9 mouse cellular contexts compared by ENCODE assay signal in genomic region chr10:127677591-127678336, GRCm38 (mm10). TPM values are rescaled to one million over a fixed set of nuclear protein-coding genes. Genes with fewer than 3 reads are reported as not detected.
DNase-seq lines count a peak whose midpoint lies in the region; ATAC-seq and TF ChIP-seq lines count a peak whose summit lies in the region.
"Had no signal": no experiment of that assay in that cellular context is flagged by ENCODE, and none has a peak within 500 bp of the region (broad histone marks: within the 10 kb centered on the region; RNA-seq: fewer than 3 reads in every experiment).

No protein-coding gene starts in this region.

- ATAC-seq in neural tube, embryonic 11.5 days (ENCODE audit: insufficient read depth, low FRiP score, low TSS enrichment) = no peak; the same call in 1 of the 2 replicates
- ATAC-seq in forebrain, postnatal 0 days = no peak
- peak; percentile 48; the same call in 1 of the 2 replicates for ATAC-seq in intestine, embryonic 15.5 days
- no peak for ATAC-seq in midbrain, postnatal 0 days (ENCODE audit: low FRiP score)

- no peaks in the 10 kb centered on the region for H3K9me3 ChIP-seq in neural tube, embryonic 11.5 days (ENCODE audit: control insufficient read depth, low read length)
- no peaks in the 10 kb centered on the region for H3K9me3 ChIP-seq in forebrain, postnatal 0 days (ENCODE audit: low read length)
- no peaks in the 10 kb centered on the region for H3K9me3 ChIP-seq in intestine, embryonic 15.5 days
- H3K9me3 ChIP-seq in midbrain, postnatal 0 days (ENCODE audit: low read length) = no peaks in the 10 kb centered on the region

- H3K27me3 ChIP-seq in neural tube, embryonic 11.5 days (ENCODE audit: control insufficient read depth, insufficient read depth, low read length) = no peaks in the 10 kb centered on the region
- no peaks in the 10 kb centered on the region for H3K27me3 ChIP-seq in cerebellum, adult 2 months (ENCODE audit: control insufficient read depth, insufficient read depth, low read length)
- no peaks in the 10 kb centered on the region for H3K27me3 ChIP-seq in forebrain, postnatal 0 days (ENCODE audit: insufficient read depth, low read length)
- no peaks in the 10 kb centered on the region for H3K27me3 ChIP-seq in intestine, embryonic 15.5 days (replicated peaks)
- no peaks in the 10 kb centered on the region for H3K27me3 ChIP-seq in liver, adult 2 months (ENCODE audit: control insufficient read depth, insufficient read depth, low read length)
- H3K27me3 ChIP-seq in midbrain, postnatal 0 days (ENCODE audit: insufficient read depth, low read length) = no peaks in the 10 kb centered on the region

- H3K9ac ChIP-seq in neural tube, embryonic 11.5 days (ENCODE audit: low read length) = peak overlapping the region; percentile 77
- H3K9ac ChIP-seq in forebrain, postnatal 0 days = peak overlapping the region; percentile 58; the same call in 1 of the 2 replicates
- H3K9ac ChIP-seq in intestine, embryonic 15.5 days = peak overlapping the region; percentile 70
- peak overlapping the region; percentile 81; the same call in 1 of the 2 replicates for H3K9ac ChIP-seq in liver, adult 2 months (ENCODE audit: low read depth, low read length)
- H3K9ac ChIP-seq in midbrain, postnatal 0 days (replicated peaks; ENCODE audit: low read length, poor library complexity, severe bottlenecking) = peak overlapping the region; percentile 71

- no peak for TF ChIP-seq POLR2A in cerebellum, adult 2 months (IDR thresholded peaks at IDR 0.05; ENCODE audit: borderline replicate concordance, insufficient read depth, low read length)
- no peak for TF ChIP-seq POLR2A in liver, adult 2 months (IDR thresholded peaks at IDR 0.05; ENCODE audit: extremely low read depth, insufficient read depth, low read length)

- no peaks in the 10 kb centered on the region; the same call in 1 of the 2 replicates for H3K4me1 ChIP-seq in neural tube, embryonic 11.5 days (ENCODE audit: control insufficient read depth, insufficient read depth, low read length)
- H3K4me1 ChIP-seq in cerebellum, adult 2 months (ENCODE audit: control insufficient read depth, insufficient read depth, low read length) = no peaks in the 10 kb centered on the region
- 0 out of 2 replicates have a peak, but pooled peaks cover 5% of the 10 kb centered on the region for H3K4me1 ChIP-seq in forebrain, postnatal 0 days (ENCODE audit: insufficient read depth)
- H3K4me1 ChIP-seq in intestine, embryonic 15.5 days (replicated peaks) = peaks cover 10% of the 10 kb centered on the region
- H3K4me1 ChIP-seq in liver, adult 2 months (ENCODE audit: control insufficient read depth, insufficient read depth, low read length) = peaks cover 7% of the 10 kb centered on the region
- 0 out of 2 replicates have a peak, but pooled peaks cover 4% of the 10 kb centered on the region for H3K4me1 ChIP-seq in midbrain, postnatal 0 days (ENCODE audit: insufficient read depth, low read length)

- peak; percentile 70 for DNase-seq in neural tube, embryonic 11.5 days (ENCODE audit: low spot score)
- DNase-seq in neural tube, embryonic 10.5 days (ENCODE audit: extremely low spot score, low spot score) = no peak
- peak in 1 of 2 experiments; percentile 70 for DNase-seq in cerebellum, adult 2 months
- DNase-seq in forebrain, postnatal 0 days = peak; percentile 74
- DNase-seq in liver, adult 2 months (ENCODE audit: extremely low read depth, low read depth, low spot score) = peak; percentile 76
- DNase-seq in midbrain, postnatal 0 days (ENCODE audit: low spot score) = peak; percentile 93
- peak; percentile 47 for DNase-seq in testis, postnatal 14 days (ENCODE audit: low spot score)

- H3K4me3 ChIP-seq in neural tube, embryonic 11.5 days (ENCODE audit: low read depth, low read length) = peak overlapping the region; percentile 77
- peak overlapping the region; percentile 54 for H3K4me3 ChIP-seq in cerebellum, adult 2 months (replicated peaks; ENCODE audit: insufficient read depth, low read depth, low read length)
- peak overlapping the region; percentile 78 for H3K4me3 ChIP-seq in forebrain, postnatal 0 days (ENCODE audit: low read depth, low read length)
- peak overlapping the region; percentile 80 for H3K4me3 ChIP-seq in intestine, embryonic 15.5 days (replicated peaks)
- no peak overlapping the region for H3K4me3 ChIP-seq in liver, adult 2 months (ENCODE audit: insufficient read depth, low read depth, low read length)
- H3K4me3 ChIP-seq in midbrain, postnatal 0 days (ENCODE audit: low read depth, low read length) = peak overlapping the region; percentile 73

- peak overlapping the region; percentile 94 for H3K4me2 ChIP-seq in neural tube, embryonic 11.5 days (ENCODE audit: low read depth)
- peak overlapping the region; percentile 97 for H3K4me2 ChIP-seq in forebrain, postnatal 0 days (ENCODE audit: low read depth)
- peak overlapping the region; percentile 94 for H3K4me2 ChIP-seq in intestine, embryonic 15.5 days (replicated peaks)
- H3K4me2 ChIP-seq in midbrain, postnatal 0 days (ENCODE audit: low read depth, low read length, poor library complexity, severe bottlenecking) = peak overlapping the region; percentile 99

- WGBS in neural tube, embryonic 11.5 days = 17% methylated on average over 14 of the region's 14 CpGs
- 6% methylated on average over 14 of the region's 14 CpGs for whole genome bisulfite sequencing in cerebellum, adult 2 months
- 12% methylated on average over 14 of the region's 14 CpGs for WGBS in forebrain, postnatal 0 days
- WGBS in intestine, embryonic 15.5 days = 7% methylated on average over 14 of the region's 14 CpGs
- 5% methylated on average over 14 of the region's 14 CpGs for WGBS in liver, adult 2 months
- 12% methylated on average over 14 of the region's 14 CpGs for WGBS in midbrain, postnatal 0 days

- no peaks in the 10 kb centered on the region; the same call in 1 of the 2 replicates for H3K79me2 ChIP-seq in liver, adult 2 months (ENCODE audit: control insufficient read depth, insufficient read depth, low read length)

- peak; percentile 80 for TF ChIP-seq CTCF in cerebellum, adult 2 months (IDR thresholded peaks at IDR 0.05; ENCODE audit: borderline replicate concordance, insufficient read depth, low read depth, low read length)
- TF ChIP-seq CTCF in forebrain, postnatal 0 days (IDR thresholded peaks at IDR 0.05; ENCODE audit: low read depth) = peak; percentile 88
- peak; percentile 77 for TF ChIP-seq CTCF in liver, adult 2 months (IDR thresholded peaks at IDR 0.05; ENCODE audit: low read depth, low read length)
- peak; percentile 91 for TF ChIP-seq CTCF in midbrain, postnatal 0 days (IDR thresholded peaks at IDR 0.05)

- H3K36me3 ChIP-seq in neural tube, embryonic 11.5 days (ENCODE audit: control insufficient read depth, insufficient read depth, low read length) = no peaks in the 10 kb centered on the region
- H3K36me3 ChIP-seq in forebrain, postnatal 0 days (ENCODE audit: insufficient read depth) = no peaks in the 10 kb centered on the region
- no peaks in the 10 kb centered on the region for H3K36me3 ChIP-seq in intestine, embryonic 15.5 days
- H3K36me3 ChIP-seq in liver, adult 2 months (ENCODE audit: control insufficient read depth, insufficient read depth, low read length) = no peaks in the 10 kb centered on the region
- H3K36me3 ChIP-seq in midbrain, postnatal 0 days (ENCODE audit: insufficient read depth, low read length) = no peaks in the 10 kb centered on the region

- no peak overlapping the region for H3K27ac ChIP-seq in neural tube, embryonic 11.5 days (ENCODE audit: low read depth, low read length)
- H3K27ac ChIP-seq in cerebellum, adult 2 months (ENCODE audit: insufficient read depth, low read length) = no peak overlapping the region
- H3K27ac ChIP-seq in forebrain, postnatal 0 days (ENCODE audit: low read depth, low read length) = no peak overlapping the region
- peak overlapping the region; percentile 66 for H3K27ac ChIP-seq in intestine, embryonic 15.5 days
- no peak overlapping the region for H3K27ac ChIP-seq in liver, adult 2 months (replicated peaks; ENCODE audit: insufficient read depth, low read depth, low read length)
- no peak overlapping the region for H3K27ac ChIP-seq in midbrain, postnatal 0 days (ENCODE audit: low read depth, low read length)

RNA-seq across cellular contexts. Expression of gene Nab2, which starts 9.4 kb away (rescaled TPM):
- 6.2 and 7.8 TPM in 2 replicates for polyA plus RNA-seq in neural tube, embryonic 11.5 days (2014; fragmentation: Nextera tagmentation; extraction: Ambion mirVana)
- 59.2 and 69.9 TPM in 2 replicates for polyA plus RNA-seq in cerebellum, adult 2 months (2012; rRNA removed)
- 12.9 and 14.4 TPM in 2 replicates for total RNA-seq in forebrain, postnatal 0 days (2014; rRNA removed)
- 4.5 and 4.8 TPM in 2 replicates for polyA plus RNA-seq in forebrain, postnatal 0 days (2015; fragmentation: Nextera tagmentation; extraction: Ambion mirVana)
- 8.3 and 8.7 TPM in 2 replicates for polyA plus RNA-seq in intestine, embryonic 15.5 days (2015; fragmentation: Nextera tagmentation; extraction: Ambion mirVana)
- 8.9 and 13.4 TPM in 2 replicates for total RNA-seq in liver, adult 2 months (2014; rRNA removed)
- polyA plus RNA-seq in liver, adult 2 months (2012; rRNA removed) = 16.0 and 16.6 TPM in 2 replicates
- 4.8 and 5.6 TPM in 2 replicates for total RNA-seq in midbrain, postnatal 0 days (2014; rRNA removed)
- 1.4 and 1.6 TPM in 2 replicates for polyA plus RNA-seq in midbrain, postnatal 0 days (2015; fragmentation: Nextera tagmentation; extraction: Ambion mirVana)

RNA-seq across cellular contexts. Expression of gene Nemp1, which starts 11.1 kb away (rescaled TPM):
- polyA plus RNA-seq in neural tube, embryonic 11.5 days (2014; fragmentation: Nextera tagmentation; extraction: Ambion mirVana) = 9.3 and 10.6 TPM in 2 replicates
- polyA plus RNA-seq in cerebellum, adult 2 months (2012; rRNA removed) = 6.7 and 9.0 TPM in 2 replicates
- 3.4 and 6.1 TPM in 2 replicates for total RNA-seq in forebrain, postnatal 0 days (2014; rRNA removed)
- polyA plus RNA-seq in forebrain, postnatal 0 days (2015; fragmentation: Nextera tagmentation; extraction: Ambion mirVana) = 2.8 and 3.2 TPM in 2 replicates
- polyA plus RNA-seq in intestine, embryonic 15.5 days (2015; fragmentation: Nextera tagmentation; extraction: Ambion mirVana) = 5.7 and 6.9 TPM in 2 replicates
- 5.5 and 6.3 TPM in 2 replicates for total RNA-seq in liver, adult 2 months (2014; rRNA removed)
- 2.0 and 2.7 TPM in 2 replicates for polyA plus RNA-seq in liver, adult 2 months (2012; rRNA removed)
- total RNA-seq in midbrain, postnatal 0 days (2014; rRNA removed) = 3.2 and 3.7 TPM in 2 replicates
- 1.4 and 1.7 TPM in 2 replicates for polyA plus RNA-seq in midbrain, postnatal 0 days (2015; fragmentation: Nextera tagmentation; extraction: Ambion mirVana)

RNA-seq across cellular contexts. Expression of gene Myo1a, which starts 27.2 kb away (rescaled TPM):
- polyA plus RNA-seq in neural tube, embryonic 11.5 days (2014; fragmentation: Nextera tagmentation; extraction: Ambion mirVana) = 0.56 and 0.76 TPM in 2 replicates
- polyA plus RNA-seq in cerebellum, adult 2 months (2012; rRNA removed) = 1.2 and 1.6 TPM in 2 replicates
- 0.15 and 0.29 TPM in 2 replicates for total RNA-seq in forebrain, postnatal 0 days (2014; rRNA removed)
- 0.28 and 0.35 TPM in 2 replicates for polyA plus RNA-seq in forebrain, postnatal 0 days (2015; fragmentation: Nextera tagmentation; extraction: Ambion mirVana)
- 33.8 and 36.7 TPM in 2 replicates for polyA plus RNA-seq in intestine, embryonic 15.5 days (2015; fragmentation: Nextera tagmentation; extraction: Ambion mirVana)
- 0.18 TPM in 1 of 2 replicates, not detected in the other for total RNA-seq in liver, adult 2 months (2014; rRNA removed)
- polyA plus RNA-seq in liver, adult 2 months (2012; rRNA removed) = 0.02 TPM in 1 of 2 replicates, not detected in the other
- total RNA-seq in midbrain, postnatal 0 days (2014; rRNA removed) = 0.57 and 0.77 TPM in 2 replicates
- polyA plus RNA-seq in midbrain, postnatal 0 days (2015; fragmentation: Nextera tagmentation; extraction: Ambion mirVana) = 0.13 and 0.15 TPM in 2 replicates

RNA-seq across cellular contexts. Expression of gene Stat6, which starts 35.0 kb away (rescaled TPM):
- 6.1 and 6.8 TPM in 2 replicates for polyA plus RNA-seq in neural tube, embryonic 11.5 days (2014; fragmentation: Nextera tagmentation; extraction: Ambion mirVana)
- polyA plus RNA-seq in cerebellum, adult 2 months (2012; rRNA removed) = 8.7 TPM in 2 replicates
- 4.6 and 5.4 TPM in 2 replicates for total RNA-seq in forebrain, postnatal 0 days (2014; rRNA removed)
- 4.3 and 4.4 TPM in 2 replicates for polyA plus RNA-seq in forebrain, postnatal 0 days (2015; fragmentation: Nextera tagmentation; extraction: Ambion mirVana)
- 37.7 and 39.9 TPM in 2 replicates for polyA plus RNA-seq in intestine, embryonic 15.5 days (2015; fragmentation: Nextera tagmentation; extraction: Ambion mirVana)
- 27.7 and 29.1 TPM in 2 replicates for total RNA-seq in liver, adult 2 months (2014; rRNA removed)
- polyA plus RNA-seq in liver, adult 2 months (2012; rRNA removed) = 29.4 and 44.7 TPM in 2 replicates
- total RNA-seq in midbrain, postnatal 0 days (2014; rRNA removed) = 6.1 and 10.2 TPM in 2 replicates
- polyA plus RNA-seq in midbrain, postnatal 0 days (2015; fragmentation: Nextera tagmentation; extraction: Ambion mirVana) = 3.9 and 4.3 TPM in 2 replicates

RNA-seq across cellular contexts. Expression of gene Tac2, which starts 46.5 kb away (rescaled TPM):
- 0.49 and 0.57 TPM in 2 replicates for polyA plus RNA-seq in neural tube, embryonic 11.5 days (2014; fragmentation: Nextera tagmentation; extraction: Ambion mirVana)
- polyA plus RNA-seq in cerebellum, adult 2 months (2012; rRNA removed) = 1.4 and 1.5 TPM in 2 replicates
- 0.46 and 2.8 TPM in 2 replicates for total RNA-seq in forebrain, postnatal 0 days (2014; rRNA removed)
- 6.0 and 9.1 TPM in 2 replicates for polyA plus RNA-seq in forebrain, postnatal 0 days (2015; fragmentation: Nextera tagmentation; extraction: Ambion mirVana)
- 2.3 and 4.1 TPM in 2 replicates for polyA plus RNA-seq in intestine, embryonic 15.5 days (2015; fragmentation: Nextera tagmentation; extraction: Ambion mirVana)
- total RNA-seq in liver, adult 2 months (2014; rRNA removed) = not detected in 2 replicates
- polyA plus RNA-seq in liver, adult 2 months (2012; rRNA removed) = not detected in 2 replicates
- total RNA-seq in midbrain, postnatal 0 days (2014; rRNA removed) = 0.27 TPM in 1 of 2 replicates, not detected in the other
- 2.0 and 4.5 TPM in 2 replicates for polyA plus RNA-seq in midbrain, postnatal 0 days (2015; fragmentation: Nextera tagmentation; extraction: Ambion mirVana)
- total RNA-seq: gastrocnemius, postnatal 36 days had no signal

Comparison
In these comparisons a context has a peak if more than half of its experiments do, and no peak if none do; other contexts are left out.
1. RNA of gene Myo1a, which starts 27.2 kb away (polyA plus RNA-seq): 33.8 to 36.7 TPM in intestine, embryonic 15.5 days; 1.2 to 1.6 TPM in cerebellum, adult 2 months, 0.56 to 0.76 TPM in neural tube, embryonic 11.5 days, 0.28 to 0.35 TPM in forebrain, postnatal 0 days, 0.13 to 0.15 TPM in midbrain, postnatal 0 days and 0.02 TPM in liver, adult 2 months; every median in the first group is over 10 times any median in the second.
2. Peak in every context shown above with its lines, with median percentiles within 50 percentile points of each other: H3K4me2 ChIP-seq, H3K9ac ChIP-seq and CTCF ChIP-seq.